Mouse (Mus musculus): ENCODE data around the gene Lbh.

- TF ChIP-seq POLR2A (IDR thresholded peaks at IDR 0.05; ENCODE audit: extremely low read depth, insufficient read depth, low read length) (no peak), CTCF (IDR thresholded peaks at IDR 0.05; ENCODE audit: extremely low read depth, insufficient read depth, low read length) (no peak)
Measured at GRCm38 (mm10) chr17:72968666-72969065, 50.6 kb downstream of the Lbh start.

All from cortical plate, adult 2 months (tissue).